Mouse (Mus musculus): ENCODE data around the gene Ncoa3. TPM values are rescaled to one million over a fixed set of nuclear protein-coding genes. Genes with fewer than 3 reads are reported as not detected.

The Ncoa3 gene
- polyA plus RNA-seq, 1 experiment from 2014 or later: 14.6 TPM

DNA sequence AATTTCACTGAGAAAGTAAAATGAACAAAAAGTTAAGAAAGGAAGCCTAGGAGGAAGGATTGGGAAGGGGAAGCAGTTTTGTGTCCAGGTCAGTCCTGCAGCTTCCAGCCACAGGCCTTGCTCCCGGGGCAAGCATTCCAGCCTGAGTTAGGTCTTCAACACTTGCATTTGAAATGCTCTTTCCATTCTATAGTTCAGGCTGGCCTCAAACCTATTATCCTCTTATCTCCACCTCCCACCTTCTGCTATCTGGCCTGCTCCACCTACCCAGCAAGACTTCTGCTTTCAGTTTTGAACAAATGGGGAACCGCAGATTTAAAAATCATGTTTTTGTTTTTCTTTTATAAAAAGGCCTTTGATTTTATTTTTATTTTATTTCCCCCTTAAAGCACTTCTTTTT lies 19.7 kb downstream of the Ncoa3 start:
- Histone ChIP-seq H3K9me3 (replicated peaks; ENCODE audit: low read length) (no peaks in the 10 kb centered on the region), H3K36me3 (ENCODE audit: insufficient read depth, low read length) (0 out of 2 replicates have a peak, but pooled peaks cover 3% of the 10 kb centered on the region), H3K4me2 (ENCODE audit: low read length) (no peak overlapping the region), H3K4me1 (replicated peaks; ENCODE audit: insufficient read depth, low read length) (peaks cover 24% of the 10 kb centered on the region), H3K27ac (no peak overlapping the region), H3K27me3 (ENCODE audit: insufficient read depth, low read length) (no peaks in the 10 kb centered on the region), H3K4me3 (replicated peaks; ENCODE audit: low read depth, low read length) (no peak overlapping the region), H3K9ac (ENCODE audit: low read depth, low read length) (no peak overlapping the region)
- 65% methylated on average over 2 of the region's 2 CpGs for WGBS
- DNase-seq (ENCODE audit: low spot score): no peak
- TF ChIP-seq CTCF (IDR thresholded peaks at IDR 0.05; ENCODE audit: low read depth): no peak
- ATAC-seq (replicated peaks; ENCODE audit: low FRiP score, low read depth): no peak

GRCm38 (mm10) chr2:166018769-166019168 lies 26.3 kb downstream of the Ncoa3 start:
- H3K9me3 ChIP-seq (replicated peaks; ENCODE audit: low read length): no peaks in the 10 kb centered on the region
- no peaks in the 10 kb centered on the region for H3K27me3 ChIP-seq (ENCODE audit: insufficient read depth, low read length)
- no peak overlapping the region for H3K4me2 ChIP-seq (ENCODE audit: low read length)
- 83% methylated on average over 3 of the region's 3 CpGs for WGBS
- H3K4me3 ChIP-seq (replicated peaks; ENCODE audit: low read depth, low read length): no peak overlapping the region
- no peaks in the 10 kb centered on the region for H3K36me3 ChIP-seq (ENCODE audit: insufficient read depth, low read length)
- ATAC-seq (replicated peaks; ENCODE audit: low FRiP score, low read depth) (no peak), DNase-seq (ENCODE audit: low spot score) (no peak)
- H3K4me1 ChIP-seq (replicated peaks; ENCODE audit: insufficient read depth, low read length): peaks cover 17% of the 10 kb centered on the region
- no peak for TF ChIP-seq CTCF (IDR thresholded peaks at IDR 0.05; ENCODE audit: low read depth)
- no peak overlapping the region for H3K27ac ChIP-seq
- H3K9ac ChIP-seq (ENCODE audit: low read depth, low read length): no peak overlapping the region

DNA sequence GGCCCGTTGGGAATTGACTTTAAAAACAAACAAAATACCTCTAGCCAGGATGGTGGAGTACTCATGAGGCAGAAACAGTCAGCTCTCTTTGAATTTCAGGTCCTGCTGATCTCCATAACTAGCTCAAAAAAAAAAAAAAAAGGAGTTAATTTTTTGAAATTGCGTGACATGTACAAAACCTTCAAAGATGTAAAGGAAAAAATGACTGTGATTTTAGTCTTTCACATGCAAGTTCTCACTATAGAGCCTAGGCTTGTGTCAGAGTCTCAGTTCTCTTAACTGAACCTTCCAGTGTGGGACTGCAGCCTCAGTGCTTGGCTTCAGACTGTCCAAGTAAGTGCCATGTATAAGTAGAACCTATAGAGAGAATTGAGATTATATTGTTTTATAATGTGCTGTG lies 27.6 kb downstream of the Ncoa3 start:
- Histone ChIP-seq H3K9ac (ENCODE audit: low read depth, low read length) (no peak overlapping the region), H3K4me1 (replicated peaks; ENCODE audit: insufficient read depth, low read length) (peaks cover 22% of the 10 kb centered on the region)
- ATAC-seq (replicated peaks; ENCODE audit: low FRiP score, low read depth): no peak

DNA sequence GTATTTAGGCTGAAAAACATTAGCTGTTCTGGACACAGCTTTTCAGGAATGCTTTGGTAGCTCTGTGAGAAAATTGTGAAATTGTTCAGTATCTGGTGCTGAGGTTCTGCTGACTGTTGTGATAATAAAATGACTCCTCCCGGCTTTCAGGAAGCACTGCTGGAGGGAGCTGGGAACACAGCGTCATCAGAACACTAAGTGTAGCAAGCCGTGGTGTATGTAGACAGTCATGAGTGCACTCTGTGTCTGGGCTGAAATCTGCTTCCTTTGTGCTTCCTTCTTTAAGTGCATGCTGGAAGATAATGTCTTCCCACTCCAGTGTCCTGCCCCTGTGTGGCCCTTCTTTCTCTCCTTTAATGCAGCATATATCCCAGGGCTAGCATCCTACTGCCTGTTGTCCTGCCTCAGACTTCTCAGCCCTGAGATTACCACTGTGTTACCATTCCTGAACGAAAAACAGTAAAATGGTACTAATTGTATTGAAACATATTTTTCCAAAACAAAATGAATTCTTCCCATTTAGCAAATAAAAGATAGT lies 28.7 kb downstream of the Ncoa3 start:
- WGBS: 16% methylated on average over 4 of the region's 4 CpGs
- no peak overlapping the region for H3K9ac ChIP-seq (ENCODE audit: low read depth, low read length)
- H3K4me3 ChIP-seq (replicated peaks; ENCODE audit: low read depth, low read length): no peak overlapping the region
- DNase-seq (ENCODE audit: low spot score): peak; percentile 70
- no peak for TF ChIP-seq CTCF (IDR thresholded peaks at IDR 0.05; ENCODE audit: low read depth)
- peak overlapping the region; percentile 77 for H3K27ac ChIP-seq
- peaks cover 25% of the 10 kb centered on the region for H3K4me1 ChIP-seq (replicated peaks; ENCODE audit: insufficient read depth, low read length)
- no peak for ATAC-seq (replicated peaks; ENCODE audit: low FRiP score, low read depth)
- no peaks in the 10 kb centered on the region for H3K36me3 ChIP-seq (ENCODE audit: insufficient read depth, low read length)
- H3K27me3 ChIP-seq (ENCODE audit: insufficient read depth, low read length): no peaks in the 10 kb centered on the region
- no peaks in the 10 kb centered on the region for H3K9me3 ChIP-seq (replicated peaks; ENCODE audit: low read length)
- 0 out of 2 replicates have a peak overlapping the region, but pooled peaks have one; percentile 2 for H3K4me2 ChIP-seq (ENCODE audit: low read length)

More for the DNA sequence above, 27.6 kb downstream of the Ncoa3 start:
- no peaks in the 10 kb centered on the region for H3K9me3 ChIP-seq (replicated peaks; ENCODE audit: low read length)
- no peak for TF ChIP-seq CTCF (IDR thresholded peaks at IDR 0.05; ENCODE audit: low read depth)
- 85% methylated on average over 2 of the region's 2 CpGs for WGBS
- H3K4me3 ChIP-seq (replicated peaks; ENCODE audit: low read depth, low read length): no peak overlapping the region
- H3K36me3 ChIP-seq (ENCODE audit: insufficient read depth, low read length): no peaks in the 10 kb centered on the region
- no peak overlapping the region for H3K27ac ChIP-seq
- H3K4me2 ChIP-seq (ENCODE audit: low read length): no peak overlapping the region
- DNase-seq (ENCODE audit: low spot score): no peak
- no peaks in the 10 kb centered on the region for H3K27me3 ChIP-seq (ENCODE audit: insufficient read depth, low read length)

- Histone ChIP-seq H3K36me3 (ENCODE audit: insufficient read depth, low read length) (no peaks in the 10 kb centered on the region), H3K27ac (peak overlapping the region; percentile 77), H3K9me3 (replicated peaks; ENCODE audit: low read length) (no peaks in the 10 kb centered on the region), H3K4me1 (replicated peaks; ENCODE audit: insufficient read depth, low read length) (peaks cover 25% of the 10 kb centered on the region), H3K27me3 (ENCODE audit: insufficient read depth, low read length) (no peaks in the 10 kb centered on the region), H3K9ac (ENCODE audit: low read depth, low read length) (no peak overlapping the region), H3K4me2 (ENCODE audit: low read length) (no peak overlapping the region), H3K4me3 (replicated peaks; ENCODE audit: low read depth, low read length) (no peak overlapping the region)
- 18% methylated on average over 3 of the region's 3 CpGs for WGBS
- no peak for ATAC-seq (replicated peaks; ENCODE audit: low FRiP score, low read depth)
- DNase-seq (ENCODE audit: low spot score): no peak
- TF ChIP-seq CTCF (IDR thresholded peaks at IDR 0.05; ENCODE audit: low read depth): no peak
Observed at GRCm38 (mm10) chr2:166021642-166022041, 29.2 kb downstream of the Ncoa3 start.

GRCm38 (mm10) chr2:166022327-166022726 lies 29.9 kb downstream of the Ncoa3 start:
- Histone ChIP-seq H3K4me2 (ENCODE audit: low read length) (peak overlapping the region; percentile 14; the same call in 1 of the 2 replicates), H3K27ac (peak overlapping the region; percentile 77), H3K4me3 (replicated peaks; ENCODE audit: low read depth, low read length) (no peak overlapping the region), H3K9ac (ENCODE audit: low read depth, low read length) (no peak overlapping the region), H3K9me3 (replicated peaks; ENCODE audit: low read length) (no peaks in the 10 kb centered on the region), H3K27me3 (ENCODE audit: insufficient read depth, low read length) (no peaks in the 10 kb centered on the region), H3K36me3 (ENCODE audit: insufficient read depth, low read length) (no peaks in the 10 kb centered on the region), H3K4me1 (replicated peaks; ENCODE audit: insufficient read depth, low read length) (peaks cover 25% of the 10 kb centered on the region)
- DNase-seq (ENCODE audit: low spot score): peak; percentile 69
- no peak for TF ChIP-seq CTCF (IDR thresholded peaks at IDR 0.05; ENCODE audit: low read depth)
- WGBS: 19% methylated on average over 8 of the region's 8 CpGs
- peak; percentile 52; the same call in 1 of the 2 replicates for ATAC-seq (replicated peaks; ENCODE audit: low FRiP score, low read depth)

DNA sequence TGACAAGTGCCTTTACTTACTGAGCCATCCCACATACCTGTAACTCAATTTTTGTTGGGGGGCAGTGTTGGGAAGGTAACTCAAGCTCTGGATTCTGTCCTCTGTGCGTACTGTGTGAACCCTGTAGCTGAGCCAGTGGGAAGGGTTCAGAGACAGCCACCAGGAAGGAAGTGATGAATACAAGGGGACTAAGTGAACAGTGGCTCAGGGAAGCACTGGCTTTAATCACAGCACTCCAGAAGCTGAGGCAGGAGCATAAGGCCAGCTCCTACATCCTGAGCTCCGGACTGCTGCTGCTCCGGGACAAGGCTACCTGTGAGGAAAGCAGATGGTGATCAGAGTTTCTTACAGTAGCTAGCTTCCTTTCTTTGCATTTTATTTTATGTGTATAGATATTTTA lies 31.6 kb downstream of the Ncoa3 start:
- Histone ChIP-seq H3K27ac (peak overlapping the region; percentile 47; the same call in 1 of the 2 replicates), H3K4me1 (replicated peaks; ENCODE audit: insufficient read depth, low read length) (peaks cover 25% of the 10 kb centered on the region), H3K36me3 (ENCODE audit: insufficient read depth, low read length) (no peaks in the 10 kb centered on the region), H3K4me2 (ENCODE audit: low read length) (no peak overlapping the region), H3K9ac (ENCODE audit: low read depth, low read length) (no peak overlapping the region), H3K4me3 (replicated peaks; ENCODE audit: low read depth, low read length) (no peak overlapping the region), H3K27me3 (ENCODE audit: insufficient read depth, low read length) (no peaks in the 10 kb centered on the region), H3K9me3 (replicated peaks; ENCODE audit: low read length) (no peaks in the 10 kb centered on the region)
- DNase-seq (ENCODE audit: low spot score): no peak
- 90% methylated on average over 3 of the region's 3 CpGs for WGBS
- no peak for TF ChIP-seq CTCF (IDR thresholded peaks at IDR 0.05; ENCODE audit: low read depth)
- ATAC-seq (replicated peaks; ENCODE audit: low FRiP score, low read depth): no peak

Data from kidney, postnatal 0 days (tissue).